Mouse (Mus musculus) neural tube, embryonic 15.5 days (tissue): ENCODE measurements at regions not wholly inside any gene's neighbourhood (a gene's known extent, or its start where the extent isn't known, plus 50 kb on each side); places are given as distances from the start of the nearest gene placed in this dataset.
A peak's percentile ranks its signal among the peaks of the same experiment; 100 is the strongest.
"Not testable (repeated sequence)": the region's sequence is repeated elsewhere in the genome, so short reads cannot be mapped to it uniquely, and the experiment has no call there.

Source experiments
- ATAC-seq: fragments of 200-750 bp; cut with Nextera tagmentation; 2 replicates; pipeline ENCODE4 v1.8.0; 2017; ENCODE audit warnings: mild to moderate bottlenecking, moderate TSS enrichment, moderate library complexity; ENCODE audit not compliant: low FRiP score
- H3K27ac ChIP-seq: fragments of 300-500 bp; sonication (generic); replicated peaks from 2 replicates; pipeline ENCODE4 v1.5.1; 2015; ENCODE audit warnings: mild to moderate bottlenecking, inconsistent platforms
- H3K27me3 ChIP-seq: fragments of 300-500 bp; sonication (generic); replicated peaks from 2 replicates; pipeline ENCODE4 v1.6.1; 2015; ENCODE audit warnings: inconsistent platforms
- H3K36me3 ChIP-seq: fragments of 300-500 bp; sonication (generic); 2 replicates; pipeline ENCODE4 v1.6.1; 2015; ENCODE audit warnings: inconsistent platforms
- H3K4me1 ChIP-seq: fragments of 300-500 bp; sonication (generic); 2 replicates; pipeline ENCODE4 v1.6.1; 2015; ENCODE audit warnings: inconsistent platforms
- H3K4me2 ChIP-seq: fragments of 300-500 bp; sonication (generic); 2 replicates; pipeline ENCODE4 v1.6.1; 2015; ENCODE audit warnings: inconsistent platforms, mild to moderate bottlenecking, moderate library complexity
- H3K4me3 ChIP-seq: fragments of 300-500 bp; sonication (generic); replicated peaks from 2 replicates; pipeline ENCODE4 v1.5.1; 2015; ENCODE audit warnings: mild to moderate bottlenecking, inconsistent platforms
- H3K9ac ChIP-seq: fragments of 300-500 bp; sonication (generic); replicated peaks from 2 replicates; pipeline ENCODE4 v1.6.1; 2015; ENCODE audit warnings: mild to moderate bottlenecking, inconsistent platforms
- H3K9me3 ChIP-seq: fragments of 300-500 bp; sonication (generic); replicated peaks from 2 replicates; pipeline ENCODE4 v1.6.1; 2016; ENCODE audit warnings: inconsistent platforms
- WGBS: fragments of 180-500 bp; shearing (Covaris S2); methylation state at CpG from one replicate; pipeline ENCODE4 v1.1.7; 2015; ENCODE audit warnings: mixed read lengths; 5-methylcytosine and 5-hydroxymethylcytosine counted together

DNA sequence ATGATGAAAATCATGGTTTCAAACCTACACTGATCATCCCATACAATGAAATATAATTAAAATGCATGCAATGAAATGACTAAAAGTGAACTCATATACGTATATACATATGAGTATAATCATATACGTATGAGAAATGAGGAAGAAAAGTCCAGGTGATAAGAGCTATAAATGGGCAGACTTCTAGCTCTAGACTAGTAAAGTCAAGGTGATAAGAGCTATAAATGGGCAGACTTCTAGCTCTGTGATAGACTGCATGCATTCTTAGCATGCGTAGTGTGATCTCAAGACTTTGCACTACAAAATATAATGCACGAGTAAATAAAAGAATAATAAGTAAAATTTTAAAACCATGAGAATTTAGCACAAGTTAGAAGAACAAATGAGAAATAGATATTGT lies 606.2 kb upstream of the Gpc5 start:
- Histone ChIP-seq H3K9ac (no peak overlapping the region), H3K4me2 (no peak overlapping the region), H3K4me1 (no peaks in the 10 kb centered on the region), H3K4me3 (no peak overlapping the region), H3K36me3 (no peaks in the 10 kb centered on the region), H3K27ac (no peak overlapping the region), H3K9me3 (no peaks in the 10 kb centered on the region), H3K27me3 (no peaks in the 10 kb centered on the region)
- WGBS, result 94% methylated on average over 4 of the region's 4 CpGs
- ATAC-seq, result no peak

- H3K27ac ChIP-seq, H3K4me2 ChIP-seq, H3K9ac ChIP-seq, H3K4me1 ChIP-seq, H3K27me3 ChIP-seq, H3K36me3 ChIP-seq, ATAC-seq, H3K9me3 ChIP-seq, H3K4me3 ChIP-seq: not testable (repeated sequence)
- 100% methylated on average over 3 of the region's 3 CpGs for WGBS
These were observed 598.6 kb upstream of the Gpc5 start for GRCm38 (mm10) chr14:114493371-114493770.

GRCm38 (mm10) chr14:114504976-114505375 lies 587.0 kb upstream of the Gpc5 start:
- ATAC-seq, result no peak
- Histone ChIP-seq H3K27me3 (no peaks in the 10 kb centered on the region), H3K4me1 (no peaks in the 10 kb centered on the region), H3K9ac (no peak overlapping the region), H3K4me2 (no peak overlapping the region), H3K27ac (no peak overlapping the region), H3K36me3 (no peaks in the 10 kb centered on the region), H3K4me3 (no peak overlapping the region), H3K9me3 (no peaks in the 10 kb centered on the region)

DNA sequence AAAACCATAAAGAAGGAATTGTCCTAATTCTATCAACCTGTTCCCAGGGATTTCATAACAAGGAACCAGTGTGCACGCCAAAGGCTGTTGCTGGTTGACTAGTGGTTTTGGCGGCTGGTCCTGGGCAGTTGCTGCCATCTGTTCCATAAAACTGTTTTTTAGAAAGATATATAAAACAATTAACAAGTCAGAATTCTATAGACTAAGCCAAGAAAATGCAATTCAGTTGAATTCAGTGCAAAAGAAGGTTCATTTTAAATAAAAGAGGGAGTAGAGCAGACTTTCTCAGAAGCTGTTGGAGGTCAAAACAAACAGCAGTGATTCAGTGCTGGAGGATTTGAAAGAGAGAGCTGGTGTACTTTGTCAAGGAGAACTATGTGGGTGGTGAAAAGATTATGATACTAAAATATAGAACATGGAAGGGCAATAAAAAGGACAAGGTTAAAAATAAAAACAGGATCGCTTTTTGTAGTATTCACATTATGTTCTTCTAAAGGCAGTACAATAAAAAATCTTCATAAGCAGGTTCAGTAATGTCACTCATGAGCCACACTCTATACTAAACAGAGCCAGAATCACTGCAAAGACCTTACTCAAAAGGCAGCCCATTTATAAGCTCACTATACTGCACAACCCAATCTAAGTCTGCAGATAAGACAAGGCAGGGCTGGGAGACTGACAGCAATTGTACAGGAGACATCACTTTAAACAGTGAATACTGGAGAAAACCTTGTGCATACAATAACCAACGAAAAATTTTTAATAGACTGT lies 543.9 kb upstream of the Gpc5 start:
- Histone ChIP-seq H3K27ac (no peak overlapping the region), H3K9ac (no peak overlapping the region), H3K9me3 (no peaks in the 10 kb centered on the region), H3K36me3 (no peaks in the 10 kb centered on the region), H3K4me2 (no peak overlapping the region), H3K4me3 (no peak overlapping the region), H3K4me1 (no peaks in the 10 kb centered on the region), H3K27me3 (no peaks in the 10 kb centered on the region)
- ATAC-seq, result no peak
- WGBS, result 79% methylated on average over 4 of the region's 4 CpGs

- no peak overlapping the region for H3K27ac ChIP-seq
- WGBS, result 89% methylated on average over 1 of the region's 1 CpGs
- no peak overlapping the region for H3K9ac ChIP-seq
- H3K9me3 ChIP-seq, result no peaks in the 10 kb centered on the region
- no peaks in the 10 kb centered on the region for H3K4me1 ChIP-seq
- H3K36me3 ChIP-seq, result no peaks in the 10 kb centered on the region
- no peak overlapping the region for H3K4me2 ChIP-seq
- H3K4me3 ChIP-seq, result no peak overlapping the region
- no peaks in the 10 kb centered on the region for H3K27me3 ChIP-seq
- no peak for ATAC-seq
These were observed 542.9 kb upstream of the Gpc5 start for GRCm38 (mm10) chr14:114549101-114549500.

DNA sequence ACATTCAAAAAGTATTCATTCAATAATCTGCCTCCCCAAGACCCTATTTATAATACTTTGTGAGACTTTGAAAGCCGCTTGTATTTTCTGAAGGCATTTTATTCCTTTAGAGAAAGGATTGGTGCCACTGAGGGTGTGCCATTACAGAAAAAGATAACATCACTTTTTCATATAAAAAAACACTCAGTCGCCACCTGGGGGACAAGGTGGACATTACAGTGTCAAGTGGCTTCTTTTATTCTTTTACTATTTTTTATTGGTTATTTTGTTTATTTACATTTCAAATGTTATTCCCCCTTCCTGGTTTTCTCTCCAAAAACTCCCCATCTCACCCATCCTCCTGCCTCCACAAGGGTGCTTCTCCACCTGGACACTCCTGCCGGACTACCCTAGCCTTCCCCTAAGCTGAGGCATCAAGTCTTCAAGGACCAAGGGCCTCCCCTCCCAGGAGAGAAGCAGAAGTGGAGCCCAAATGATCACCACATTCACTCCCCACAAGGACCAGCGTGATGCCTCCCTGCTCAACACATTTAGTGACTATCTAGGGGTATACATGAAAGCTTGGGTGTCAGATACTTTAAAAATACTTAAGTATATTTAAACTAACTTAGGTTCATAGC lies 525.5 kb upstream of the Gpc5 start:
- Histone ChIP-seq H3K4me1 (peaks cover 2% of the 10 kb centered on the region; the same call in 1 of the 2 replicates), H3K9me3 (no peaks in the 10 kb centered on the region), H3K4me2 (no peak overlapping the region), H3K27me3 (no peaks in the 10 kb centered on the region), H3K9ac (no peak overlapping the region), H3K27ac (no peak overlapping the region), H3K4me3 (no peak overlapping the region), H3K36me3 (no peaks in the 10 kb centered on the region)
- no peak for ATAC-seq
- WGBS, result 46% methylated on average over 4 of the region's 4 CpGs

GRCm38 (mm10) chr14:114567673-114568309 lies 524.2 kb upstream of the Gpc5 start:
- Histone ChIP-seq H3K4me2 (peak overlapping the region; percentile 50), H3K36me3 (no peaks in the 10 kb centered on the region), H3K4me1 (peaks cover 2% of the 10 kb centered on the region; the same call in 1 of the 2 replicates), H3K4me3 (0 out of 2 replicates have a peak overlapping the region, but pooled peaks have one; percentile 3), H3K9ac (no peak overlapping the region), H3K27me3 (no peaks in the 10 kb centered on the region), H3K27ac (no peak overlapping the region), H3K9me3 (no peaks in the 10 kb centered on the region)
- 19% methylated on average over 14 of the region's 14 CpGs for WGBS
- ATAC-seq, result peak; percentile 65; the same call in 1 of the 2 replicates

GRCm38 (mm10) chr14:114587367-114588064 lies 504.5 kb upstream of the Gpc5 start:
- Histone ChIP-seq H3K9me3 (no peaks in the 10 kb centered on the region), H3K4me3 (no peak overlapping the region), H3K36me3 (no peaks in the 10 kb centered on the region), H3K4me1 (no peaks in the 10 kb centered on the region), H3K27ac (no peak overlapping the region), H3K27me3 (no peaks in the 10 kb centered on the region), H3K4me2 (no peak overlapping the region), H3K9ac (no peak overlapping the region)
- WGBS, result 15% methylated on average over 4 of the region's 4 CpGs
- no peak for ATAC-seq

DNA sequence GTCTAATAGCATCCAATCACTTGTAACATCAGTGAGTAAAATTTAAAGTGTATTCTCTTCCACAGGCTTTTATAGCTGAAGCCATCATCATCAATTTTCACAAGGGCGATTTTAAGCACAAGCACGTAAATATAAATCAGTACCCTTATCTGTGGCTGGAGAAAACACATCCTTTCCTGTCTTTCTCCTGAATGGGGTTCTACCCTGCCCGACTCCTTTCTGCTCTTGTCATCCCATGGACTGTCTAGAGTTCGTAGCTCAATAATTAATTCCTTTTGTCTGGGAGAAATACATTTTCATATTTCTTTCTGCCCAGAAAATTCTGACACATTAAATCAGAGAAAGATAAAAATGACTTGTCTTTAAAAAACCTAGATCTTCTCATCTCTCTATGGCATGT lies 482.7 kb upstream of the Gpc5 start:
- no peaks in the 10 kb centered on the region for H3K4me1 ChIP-seq
- no peak overlapping the region for H3K27ac ChIP-seq
- ATAC-seq, result no peak
- H3K4me3 ChIP-seq, result no peak overlapping the region
- WGBS, result 25% methylated on average over 4 of the region's 4 CpGs
- no peaks in the 10 kb centered on the region for H3K36me3 ChIP-seq
- H3K27me3 ChIP-seq, result no peaks in the 10 kb centered on the region
- H3K4me2 ChIP-seq, result no peak overlapping the region
- no peaks in the 10 kb centered on the region for H3K9me3 ChIP-seq
- no peak overlapping the region for H3K9ac ChIP-seq

GRCm38 (mm10) chr14:114612400-114612799 lies 479.6 kb upstream of the Gpc5 start:
- H3K27ac ChIP-seq, result no peak overlapping the region
- H3K9me3 ChIP-seq, result no peaks in the 10 kb centered on the region
- H3K4me2 ChIP-seq, result no peak overlapping the region
- H3K4me3 ChIP-seq, result no peak overlapping the region
- no peak overlapping the region for H3K9ac ChIP-seq
- no peaks in the 10 kb centered on the region for H3K27me3 ChIP-seq
- no peaks in the 10 kb centered on the region for H3K36me3 ChIP-seq
- 43% methylated on average over 1 of the region's 1 CpGs for WGBS
- no peak for ATAC-seq
- no peaks in the 10 kb centered on the region for H3K4me1 ChIP-seq

- H3K27me3 ChIP-seq, result no peaks in the 10 kb centered on the region
- no peaks in the 10 kb centered on the region for H3K4me1 ChIP-seq
- WGBS, result 82% methylated on average over 1 of the region's 1 CpGs
- no peak overlapping the region for H3K4me3 ChIP-seq
- H3K9me3 ChIP-seq, result no peaks in the 10 kb centered on the region
- H3K9ac ChIP-seq, result no peak overlapping the region
- no peaks in the 10 kb centered on the region for H3K36me3 ChIP-seq
- no peak for ATAC-seq
- no peak overlapping the region for H3K27ac ChIP-seq
- H3K4me2 ChIP-seq, result no peak overlapping the region
These were observed 435.4 kb upstream of the Gpc5 start for GRCm38 (mm10) chr14:114656636-114657035.
